Mouse (Mus musculus) urinary bladder, adult 2 months (tissue): ENCODE measurements around the gene Gm21783. TPM values are rescaled to one million over a fixed set of nuclear protein-coding genes. Genes with fewer than 3 reads are reported as not detected.
"Not testable (repeated sequence)": the region's sequence is repeated elsewhere in the genome, so short reads cannot be mapped to it uniquely, and the experiment has no call there.

ENCODE experiments used
- DNase-seq: peaks from one replicate; pipeline ENCODE4 v3.0.0; 2022; ENCODE audit warnings: low spot score
- polyA plus RNA-seq: library from polyadenylated mRNA; depleted of rRNA; stranded (reverse); fragments of >200 nt; gene quantifications from 2 replicates; pipeline ENCODE4 v1.2.3, GENCODE M21; 2012; rRNA removed

Gene Gm21783
- polyA plus RNA-seq: not detected in 2 replicates

DNA sequence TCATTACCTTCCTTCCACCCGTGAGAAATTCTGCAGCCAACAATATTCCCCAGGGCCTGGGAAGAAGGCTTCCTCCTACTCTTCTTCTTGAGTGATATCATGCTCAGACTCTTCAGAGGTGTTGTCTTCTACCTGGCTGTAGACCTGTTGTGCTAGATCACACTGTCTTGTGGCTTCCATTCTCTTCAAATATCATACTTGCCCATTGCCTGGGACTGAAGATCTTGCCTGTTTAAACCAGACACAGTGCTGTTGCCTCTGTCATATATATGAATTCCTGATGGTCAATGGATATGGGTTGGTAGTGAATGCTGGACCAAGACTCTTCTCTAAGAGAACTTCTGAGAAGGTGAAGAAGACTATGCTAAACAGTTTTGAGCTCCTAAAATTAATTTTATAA lies at the start of gene Gm21783:
Gene Gm21783 (minus strand): TSS at position 101 of the 400 bp plus-strand sequence.
- not testable (repeated sequence) for DNase-seq
